Mouse (Mus musculus): ENCODE data around the gene Fgfr2.

Fgfr2 gene

GRCm38 (mm10) chr7:130890871-130891270 is 2232.3 kb downstream of the Fgfr2 start:
- DNase-seq = no peak

GRCm38 (mm10) chr7:130887946-130888345 is 2235.2 kb downstream of the Fgfr2 start:
- no peak for DNase-seq

GRCm38 (mm10) chr7:130886246-130886645 is 2236.9 kb downstream of the Fgfr2 start:
- DNase-seq = no peak

GRCm38 (mm10) chr7:130884161-130884560 is 2239.0 kb downstream of the Fgfr2 start:
- DNase-seq = no peak

GRCm38 (mm10) chr7:130867256-130867655 is 2255.9 kb downstream of the Fgfr2 start:
- no peak for DNase-seq

GRCm38 (mm10) chr7:130866640-130867039 is 2256.5 kb downstream of the Fgfr2 start:
- no peak for DNase-seq

- peak; percentile 99 for DNase-seq
Observed at GRCm38 (mm10) chr7:130865613-130866591, 2257.2 kb downstream of the Fgfr2 start, which contains the start of gene Plekha1. TSS of gene Plekha1 (plus strand) at chr7:130865756.

- DNase-seq = no peak
Observed at GRCm38 (mm10) chr7:130864711-130865110, 2258.4 kb downstream of the Fgfr2 start.

- peak; percentile 49 for DNase-seq
Observed at GRCm38 (mm10) chr7:130862501-130862900, 2260.6 kb downstream of the Fgfr2 start.

- no peak for DNase-seq
Observed at GRCm38 (mm10) chr7:130860721-130861142, 2262.4 kb downstream of the Fgfr2 start.

- no peak for DNase-seq
Observed at GRCm38 (mm10) chr7:130859926-130860325, 2263.2 kb downstream of the Fgfr2 start.

GRCm38 (mm10) chr7:130857973-130858372 is 2265.2 kb downstream of the Fgfr2 start:
- DNase-seq = no peak

GRCm38 (mm10) chr7:130855681-130856080 is 2267.5 kb downstream of the Fgfr2 start:
- DNase-seq = peak; percentile 38

- DNase-seq = no peak
Observed at GRCm38 (mm10) chr7:130854684-130855292, 2268.4 kb downstream of the Fgfr2 start.

GRCm38 (mm10) chr7:130847164-130847718 is 2275.9 kb downstream of the Fgfr2 start:
- DNase-seq = no peak

- DNase-seq = no peak
Observed at GRCm38 (mm10) chr7:130839380-130840100, 2283.6 kb downstream of the Fgfr2 start.

- DNase-seq = no peak
Observed at GRCm38 (mm10) chr7:130838658-130839025, 2284.5 kb downstream of the Fgfr2 start.

GRCm38 (mm10) chr7:130837941-130838657 is 2285.1 kb downstream of the Fgfr2 start:
- peak; percentile 94 for DNase-seq

GRCm38 (mm10) chr7:130836066-130836465 is 2287.1 kb downstream of the Fgfr2 start:
- DNase-seq = peak; percentile 62

- DNase-seq = peak; percentile 69
Observed at GRCm38 (mm10) chr7:130834958-130835861, 2287.9 kb downstream of the Fgfr2 start.

- no peak for DNase-seq
Observed at GRCm38 (mm10) chr7:130834299-130834698, 2288.9 kb downstream of the Fgfr2 start.

All from kidney, adult 11 months (tissue).